Mouse (Mus musculus) kidney, postnatal 0 days (tissue): ENCODE measurements around the gene Twnk. TPM values are rescaled to one million over a fixed set of nuclear protein-coding genes. Genes with fewer than 3 reads are reported as not detected.

Experiments used
- ATAC-seq: fragments of 200-750 bp; cut with Nextera tagmentation; replicated peaks from 2 replicates; pipeline ENCODE4 v1.8.0; 2017; ENCODE audit warnings: low read depth, moderate number of reproducible peaks, moderate TSS enrichment, moderate library complexity; ENCODE audit not compliant: low FRiP score
- DNase-seq: peaks from one replicate; pipeline ENCODE4 v3.0.0-alpha.2; 2016; ENCODE audit warnings: low spot score
- H3K27ac ChIP-seq: fragments of 300-500 bp; sonication (generic); 2 replicates; pipeline ENCODE4 v1.5.1; 2014; ENCODE audit warnings: mild to moderate bottlenecking
- H3K27me3 ChIP-seq: fragments of 300-500 bp; sonication (generic); 2 replicates; pipeline ENCODE4 v1.6.1; 2014; ENCODE audit warnings: low read length, mixed read lengths; ENCODE audit not compliant: insufficient read depth
- H3K36me3 ChIP-seq: fragments of 300-500 bp; sonication (generic); 2 replicates; pipeline ENCODE4 v1.6.1; 2014; ENCODE audit warnings: low read length, mixed read lengths; ENCODE audit not compliant: insufficient read depth
- H3K4me1 ChIP-seq: fragments of 300-500 bp; sonication (generic); replicated peaks from 2 replicates; pipeline ENCODE4 v1.6.1; 2014; ENCODE audit warnings: antibody characterized with exemption, low read length, mixed read lengths; ENCODE audit not compliant: insufficient read depth
- H3K4me2 ChIP-seq: fragments of 300-500 bp; sonication (generic); 2 replicates; pipeline ENCODE4 v1.6.1; 2014; ENCODE audit warnings: mild to moderate bottlenecking, low read length, moderate library complexity, mixed read lengths
- H3K4me3 ChIP-seq: fragments of 300-500 bp; sonication (generic); replicated peaks from 2 replicates; pipeline ENCODE4 v1.5.1; 2014; ENCODE audit warnings: low read depth, low read length
- H3K9ac ChIP-seq: fragments of 300-500 bp; sonication (generic); 2 replicates; pipeline ENCODE4 v1.6.1; 2014; ENCODE audit warnings: low read depth, low read length
- H3K9me3 ChIP-seq: fragments of 300-500 bp; sonication (generic); replicated peaks from 2 replicates; pipeline ENCODE4 v1.6.1; 2016; ENCODE audit warnings: low read length, inconsistent platforms, mixed read lengths
- CTCF ChIP-seq: IDR thresholded peaks from 2 replicates; pipeline ENCODE4 v1.5.1; 2016; ENCODE audit warnings: antibody characterized with exemption, low read depth, mild to moderate bottlenecking, moderate library complexity
- WGBS: fragments of 180-500 bp; shearing (Covaris S2); extraction: QIAGEN DNeasy Blood & Tissue Kit; methylation state at CpG from one replicate; pipeline ENCODE4 v1.1.7; 2014; 5-methylcytosine and 5-hydroxymethylcytosine counted together
- polyA plus RNA-seq: library from polyadenylated mRNA; unstranded; fragments of >200 nt; fragmentation: Nextera tagmentation; extraction: Ambion mirVana; gene quantifications from 2 replicates; pipeline ENCODE4 v1.2.1, GENCODE M21; 2015

Gene Twnk
- polyA plus RNA-seq, 1 experiment from 2014 or later, result 15.7 TPM

DNA sequence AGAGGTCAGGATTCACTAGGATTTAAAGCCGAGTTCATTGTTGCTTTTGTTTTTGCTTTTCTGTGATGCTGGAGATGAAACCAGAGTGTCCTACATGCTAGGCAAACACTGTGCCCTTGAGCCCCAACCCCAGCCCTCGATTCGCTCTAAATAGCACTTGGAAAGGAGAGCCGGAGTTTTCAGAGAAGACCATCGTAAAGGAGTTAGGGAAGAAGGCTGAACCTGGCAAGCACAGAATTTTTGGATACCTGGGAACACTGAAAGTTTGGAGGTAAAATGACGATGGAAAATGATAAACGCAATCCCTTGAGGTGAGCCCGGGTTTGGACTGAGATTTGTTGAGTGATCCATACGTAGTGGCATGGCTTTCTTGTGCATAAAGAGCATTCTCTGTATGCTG, 17.1 kb upstream of the Twnk start:
- ATAC-seq (no peak), DNase-seq (no peak)
- TF ChIP-seq CTCF, result no peak
- Histone ChIP-seq H3K27me3 (no peaks in the 10 kb centered on the region), H3K27ac (no peak overlapping the region), H3K9ac (0 out of 2 replicates have a peak overlapping the region, but pooled peaks have one; percentile 73), H3K4me3 (peak overlapping the region; percentile 64), H3K4me1 (0 out of 2 replicates have a peak, but pooled peaks cover 17% of the 10 kb centered on the region), H3K36me3 (no peaks in the 10 kb centered on the region), H3K4me2 (peak overlapping the region; percentile 97), H3K9me3 (no peaks in the 10 kb centered on the region)
- 26% methylated on average over 9 of the region's 9 CpGs for WGBS

GRCm38 (mm10) chr19:44988831-44989566, 16.5 kb upstream of the Twnk start, which contains the start of gene Sema4g:
Sema4g (plus strand) TSS chr19:44989101.
- H3K36me3 ChIP-seq, result 0 out of 2 replicates have a peak, but pooled peaks cover under 1% of the 10 kb centered on the region
- peak within 1 kb of the TSS; percentile 64 for H3K4me3 ChIP-seq
- no peaks in the 10 kb centered on the region for H3K27me3 ChIP-seq
- peak; percentile 52 for TF ChIP-seq CTCF
- DNase-seq, result peak; percentile 54
- peak within 1 kb of the TSS; percentile 44; the same call in 1 of the 2 replicates for H3K27ac ChIP-seq
- under 1% methylated on average over 52 of the region's 58 CpGs for WGBS
- ATAC-seq, result peak; percentile 35
- peak within 1 kb of the TSS; percentile 97 for H3K4me2 ChIP-seq
- peak within 1 kb of the TSS; percentile 73 for H3K9ac ChIP-seq
- no peaks in the 10 kb centered on the region for H3K9me3 ChIP-seq
- H3K4me1 ChIP-seq, result 0 out of 2 replicates have a peak, but pooled peaks cover 17% of the 10 kb centered on the region

DNA sequence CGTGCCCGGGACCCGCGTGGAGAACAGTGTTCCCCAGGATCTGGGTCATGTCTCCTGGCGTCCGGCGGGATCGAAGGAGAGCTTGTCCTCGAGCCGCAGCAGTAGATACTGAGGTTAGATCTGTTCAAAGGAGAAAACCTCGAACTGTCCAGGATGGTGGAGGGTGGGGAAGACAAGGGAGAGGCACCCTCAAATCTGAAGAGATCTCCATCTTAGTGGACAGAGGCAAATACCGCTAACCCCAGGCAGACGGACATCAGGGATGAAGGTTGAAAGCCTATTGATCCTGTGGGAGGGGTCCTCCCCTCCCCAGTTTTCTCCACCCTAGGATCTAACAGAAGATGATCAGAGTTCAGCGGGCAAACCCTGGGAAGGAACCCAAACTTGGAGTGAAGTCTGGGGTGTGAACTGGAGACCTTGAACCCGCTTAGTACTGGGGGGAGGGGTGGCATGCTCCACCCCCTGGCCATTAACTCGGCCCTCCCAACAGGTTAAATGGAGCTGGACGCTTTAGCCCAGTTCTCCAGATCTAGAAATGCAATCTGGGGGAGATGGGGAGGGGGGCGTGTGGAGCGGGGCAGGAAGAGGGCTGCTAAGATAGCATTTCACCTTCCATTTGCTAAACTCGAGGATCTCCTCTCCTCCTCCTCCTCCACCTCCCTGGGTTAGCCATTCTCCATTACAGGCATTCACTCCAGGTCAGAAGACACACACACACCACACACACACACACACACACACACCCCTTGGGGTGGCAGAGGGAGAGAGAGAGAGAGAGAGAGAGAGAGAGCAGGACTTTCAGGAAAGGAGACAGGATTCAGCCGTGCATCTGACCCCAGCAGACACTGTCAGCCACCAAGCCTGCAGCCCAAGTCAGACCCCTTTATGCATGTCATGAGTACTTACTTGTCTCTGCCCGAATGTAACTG, 15.6 kb upstream of the Twnk start:
- Histone ChIP-seq H3K9me3 (no peaks in the 10 kb centered on the region), H3K27me3 (no peaks in the 10 kb centered on the region), H3K27ac (peak overlapping the region; percentile 44; the same call in 1 of the 2 replicates), H3K4me3 (peak overlapping the region; percentile 64), H3K9ac (peak overlapping the region; percentile 73), H3K4me1 (0 out of 2 replicates have a peak, but pooled peaks cover 17% of the 10 kb centered on the region), H3K36me3 (0 out of 2 replicates have a peak, but pooled peaks cover 3% of the 10 kb centered on the region), H3K4me2 (peak overlapping the region; percentile 97)
- DNase-seq (peak; percentile 46), ATAC-seq (0 out of 2 replicates have a peak, but pooled peaks have one; percentile 7)
- no peak for TF ChIP-seq CTCF
- 6% methylated on average over 22 of the region's 22 CpGs for WGBS

GRCm38 (mm10) chr19:44991031-44991430, 14.4 kb upstream of the Twnk start:
- Histone ChIP-seq H3K4me2 (no peak overlapping the region), H3K27me3 (no peaks in the 10 kb centered on the region), H3K27ac (0 out of 2 replicates have a peak overlapping the region, but pooled peaks have one; percentile 28), H3K9me3 (no peaks in the 10 kb centered on the region), H3K9ac (no peak overlapping the region), H3K4me3 (no peak overlapping the region), H3K36me3 (0 out of 2 replicates have a peak, but pooled peaks cover 3% of the 10 kb centered on the region), H3K4me1 (0 out of 2 replicates have a peak, but pooled peaks cover 17% of the 10 kb centered on the region)
- ATAC-seq, result 0 out of 2 replicates have a peak, but pooled peaks have one; percentile 27
- TF ChIP-seq CTCF, result no peak
- WGBS, result 68% methylated on average over 8 of the region's 8 CpGs
- peak; percentile 38 for DNase-seq

- DNase-seq (no peak), ATAC-seq (no peak)
- Histone ChIP-seq H3K4me1 (0 out of 2 replicates have a peak, but pooled peaks cover 17% of the 10 kb centered on the region), H3K27me3 (no peaks in the 10 kb centered on the region), H3K27ac (no peak overlapping the region), H3K4me3 (no peak overlapping the region), H3K9ac (no peak overlapping the region), H3K9me3 (no peaks in the 10 kb centered on the region), H3K36me3 (0 out of 2 replicates have a peak, but pooled peaks cover 3% of the 10 kb centered on the region), H3K4me2 (no peak overlapping the region)
- WGBS, result 36% methylated on average over 7 of the region's 7 CpGs
- no peak for TF ChIP-seq CTCF
Observed at GRCm38 (mm10) chr19:44992246-44992645, 13.2 kb upstream of the Twnk start.

DNA sequence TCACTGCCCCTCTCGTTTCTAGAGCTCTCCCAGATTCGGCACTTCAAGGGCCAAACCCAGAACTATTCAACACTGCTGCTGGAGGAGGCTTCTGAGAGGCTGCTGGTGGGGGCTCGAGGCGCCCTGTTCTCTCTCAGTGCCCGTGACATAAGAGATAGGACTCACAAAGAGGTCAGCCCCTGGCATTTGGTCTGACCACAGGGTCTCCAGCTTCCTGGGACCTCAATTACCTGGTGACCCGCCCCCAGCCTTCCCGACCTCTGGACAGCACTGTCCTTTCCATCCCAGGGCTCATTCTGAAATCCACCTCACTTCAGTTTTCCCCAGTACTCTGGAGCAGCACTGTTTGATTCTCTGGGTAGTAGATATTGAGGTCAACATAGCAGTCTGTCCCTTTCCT, 12.8 kb upstream of the Twnk start:
- no peak overlapping the region for H3K9ac ChIP-seq
- no peak for TF ChIP-seq CTCF
- no peak overlapping the region for H3K4me2 ChIP-seq
- H3K27me3 ChIP-seq, result no peaks in the 10 kb centered on the region
- 0 out of 2 replicates have a peak, but pooled peaks cover 17% of the 10 kb centered on the region for H3K4me1 ChIP-seq
- WGBS, result 55% methylated on average over 7 of the region's 7 CpGs
- no peak overlapping the region for H3K4me3 ChIP-seq
- ATAC-seq (no peak), DNase-seq (no peak)
- 0 out of 2 replicates have a peak, but pooled peaks cover 3% of the 10 kb centered on the region for H3K36me3 ChIP-seq
- no peaks in the 10 kb centered on the region for H3K9me3 ChIP-seq
- H3K27ac ChIP-seq, result no peak overlapping the region
